Mouse (Mus musculus): ENCODE measurements at regions not wholly inside any gene's neighbourhood (a gene's known extent, or its start where the extent isn't known, plus 50 kb on each side); places are given as distances from the start of the nearest gene placed in this dataset.

GRCm38 (mm10) chr4:31612147-31612824 lies 351.6 kb upstream of the Map3k7 start:
- no peak for TF ChIP-seq CTCF (IDR thresholded peaks at IDR 0.05; ENCODE audit: low read depth, low read length)
- TF ChIP-seq GATA1 (IDR thresholded peaks at IDR 0.05; ENCODE audit: borderline replicate concordance, low read length) = no peak
